Mouse (Mus musculus) heart, adult 2 months (tissue): ENCODE data around the gene Thap4. TPM values are rescaled to one million over a fixed set of nuclear protein-coding genes. Genes with fewer than 3 reads are reported as not detected.

Experiments used
- DNase-seq, 2 experiments: peaks; one replicate each; pipeline ENCODE4 v3.0.0; 2021
- H3K27ac ChIP-seq: fragments of 200-600 bp; 2 replicates; pipeline ENCODE4 v1.8.1; 2022
- H3K27me3 ChIP-seq: fragments of 200-500 bp; 2 replicates; pipeline ENCODE4 v1.6.1; 2012; ENCODE audit warnings: mild to moderate bottlenecking, low read length, inconsistent platforms, mixed read lengths; ENCODE audit not compliant: control insufficient read depth, insufficient read depth
- H3K36me3 ChIP-seq: fragments of 200-500 bp; 2 replicates; pipeline ENCODE4 v1.6.1; 2012; ENCODE audit warnings: low read length, inconsistent platforms; ENCODE audit not compliant: control insufficient read depth, insufficient read depth
- H3K4me1 ChIP-seq: fragments of 200-500 bp; 2 replicates; pipeline ENCODE4 v1.6.1; 2011; ENCODE audit warnings: low read length; ENCODE audit not compliant: control insufficient read depth, insufficient read depth
- H3K4me3 ChIP-seq: fragments of 200-600 bp; 2 replicates; pipeline ENCODE4 v1.8.1; 2022
- H3K79me2 ChIP-seq: fragments of 200-500 bp; replicated peaks from 2 replicates; pipeline ENCODE4 v1.6.1; 2012; ENCODE audit warnings: mild to moderate bottlenecking, inconsistent platforms, low read length, moderate library complexity, mixed read lengths; ENCODE audit not compliant: control insufficient read depth, insufficient read depth
- H3K9ac ChIP-seq: fragments of 200-500 bp; 2 replicates; pipeline ENCODE4 v1.6.1; 2012; ENCODE audit warnings: low read depth, mild to moderate bottlenecking, control low read depth, inconsistent platforms, low read length, mixed read lengths
- CTCF ChIP-seq: fragments of 200-600 bp; IDR thresholded peaks from 2 replicates; pipeline ENCODE4 v1.8.1; 2022; ENCODE audit warnings: antibody characterized with exemption, mild to moderate bottlenecking, moderate library complexity
- EP300 ChIP-seq: fragments of 200-500 bp; IDR thresholded peaks from 2 replicates; pipeline ENCODE4 v1.6.1; 2011; ENCODE audit warnings: low read depth, low read length, control low read depth; ENCODE audit not compliant: insufficient read depth
- POLR2A ChIP-seq: fragments of 200-500 bp; IDR thresholded peaks from 2 replicates; pipeline ENCODE4 v1.6.1; 2011; ENCODE audit warnings: mild to moderate bottlenecking, low read depth, low read length, control low read depth; ENCODE audit not compliant: insufficient read depth
- WGBS: fragments of 180-500 bp; shearing (Covaris S2); methylation state at CpG from one replicate; pipeline ENCODE4 v1.1.7; 2018; 5-methylcytosine and 5-hydroxymethylcytosine counted together
- intact Hi-C: fragments of 180-260 bp; cut with DNase I; formaldehyde crosslinking; loops from one replicate; pipeline ENCODE4 v1.15.1; 2025
- polyA plus RNA-seq: library from polyadenylated mRNA; depleted of rRNA; stranded (reverse); fragments of >200 nt; gene quantifications from 2 replicates; pipeline ENCODE4 v1.2.3, GENCODE M21; 2012
- total RNA-seq, 2 experiments: library from RNA; stranded (reverse); gene quantifications; 2 replicates each; pipeline ENCODE4 v1.2.3; 2021

Thap4 gene
- total and polyA plus RNA-seq, 3 experiments, result 69.0 to 80.4 (median 75.0) TPM

- peak; percentile 79 to 84 for DNase-seq
- intact Hi-C loops, result no loop called here
- H3K4me3 ChIP-seq, result no peak overlapping the region
These were observed 59.7 kb downstream of the Thap4 start for GRCm38 (mm10) chr1:93694966-93695365.

GRCm38 (mm10) chr1:93693943-93694342, 60.7 kb downstream of the Thap4 start:
- Histone ChIP-seq H3K9ac (no peak overlapping the region), H3K27me3 (no peaks in the 10 kb centered on the region), H3K79me2 (no peaks in the 10 kb centered on the region), H3K27ac (no peak overlapping the region; the same call in 1 of the 2 replicates), H3K36me3 (no peaks in the 10 kb centered on the region), H3K4me3 (no peak overlapping the region), H3K4me1 (peaks cover 13% of the 10 kb centered on the region)
- TF ChIP-seq CTCF, result no peak
- TF ChIP-seq EP300, result no peak
- no peak for TF ChIP-seq POLR2A
- 98% methylated on average over 10 of the region's 10 CpGs for WGBS
- no peak for DNase-seq
- intact Hi-C loops, result no loop called here

More at GRCm38 (mm10) chr1:93694966-93695365, 59.7 kb downstream of the Thap4 start:
- H3K27me3 ChIP-seq, result no peaks in the 10 kb centered on the region
- whole genome bisulfite sequencing, result 9% methylated on average over 6 of the region's 6 CpGs
- H3K27ac ChIP-seq, result peak overlapping the region; percentile 90
- TF ChIP-seq EP300, result 0 out of 2 replicates have a peak, but pooled peaks have one; percentile 30
- peak; percentile 10 for TF ChIP-seq CTCF
- no peak for TF ChIP-seq POLR2A
- H3K36me3 ChIP-seq, result no peaks in the 10 kb centered on the region
- H3K79me2 ChIP-seq, result no peaks in the 10 kb centered on the region
- peaks cover 13% of the 10 kb centered on the region for H3K4me1 ChIP-seq
- no peak overlapping the region for H3K9ac ChIP-seq

GRCm38 (mm10) chr1:93693502-93693901, 61.2 kb downstream of the Thap4 start:
- no peak for TF ChIP-seq CTCF
- no peak for TF ChIP-seq EP300
- no peak for TF ChIP-seq POLR2A
- Histone ChIP-seq H3K4me1 (peaks cover 13% of the 10 kb centered on the region), H3K4me3 (no peak overlapping the region), H3K27me3 (no peaks in the 10 kb centered on the region), H3K36me3 (no peaks in the 10 kb centered on the region), H3K27ac (no peak overlapping the region; the same call in 1 of the 2 replicates), H3K79me2 (no peaks in the 10 kb centered on the region), H3K9ac (no peak overlapping the region)
- no peak for DNase-seq
- WGBS, result 58% methylated on average over 3 of the region's 3 CpGs
- intact Hi-C loops, result no loop called here

- WGBS, result 89% methylated on average over 9 of the region's 9 CpGs
- H3K36me3 ChIP-seq, result no peaks in the 10 kb centered on the region
- intact Hi-C loops, result no loop called here
- TF ChIP-seq EP300 (no peak), CTCF (no peak), POLR2A (no peak)
- H3K4me3 ChIP-seq, result no peak overlapping the region
- H3K79me2 ChIP-seq, result no peaks in the 10 kb centered on the region
- H3K4me1 ChIP-seq, result peaks cover 15% of the 10 kb centered on the region
- H3K9ac ChIP-seq, result no peak overlapping the region
- H3K27ac ChIP-seq, result no peak overlapping the region
- H3K27me3 ChIP-seq, result no peaks in the 10 kb centered on the region
- no peak for DNase-seq
These were observed 61.9 kb downstream of the Thap4 start for GRCm38 (mm10) chr1:93692773-93693172.

- H3K79me2 ChIP-seq, result no peaks in the 10 kb centered on the region
- no peaks in the 10 kb centered on the region for H3K36me3 ChIP-seq
- peaks cover 17% of the 10 kb centered on the region for H3K4me1 ChIP-seq
- H3K9ac ChIP-seq, result no peak overlapping the region
- no peak overlapping the region for H3K4me3 ChIP-seq
- DNase-seq, result no peak
- intact Hi-C loops, result no loop called here
- no peak for TF ChIP-seq CTCF
- no peak for TF ChIP-seq EP300
- no peak overlapping the region for H3K27ac ChIP-seq
- H3K27me3 ChIP-seq, result no peaks in the 10 kb centered on the region
- 86% methylated on average over 10 of the region's 10 CpGs for WGBS
These were observed 62.8 kb downstream of the Thap4 start for GRCm38 (mm10) chr1:93691786-93692357.

GRCm38 (mm10) chr1:93691106-93691505, 63.6 kb downstream of the Thap4 start:
- no peak overlapping the region for H3K4me3 ChIP-seq
- no peaks in the 10 kb centered on the region for H3K27me3 ChIP-seq
- H3K79me2 ChIP-seq, result no peaks in the 10 kb centered on the region
- TF ChIP-seq CTCF (no peak), EP300 (no peak), POLR2A (no peak)
- no peak overlapping the region for H3K9ac ChIP-seq
- no peak overlapping the region for H3K27ac ChIP-seq
- peaks cover 17% of the 10 kb centered on the region for H3K4me1 ChIP-seq
- intact Hi-C loops, result no loop called here
- no peaks in the 10 kb centered on the region for H3K36me3 ChIP-seq
- DNase-seq, result no peak
- 95% methylated on average over 8 of the region's 8 CpGs for WGBS
